Mouse (Mus musculus): Measurements from ENCODE around the gene Spon1. TPM values are rescaled to one million over a fixed set of nuclear protein-coding genes. Genes with fewer than 3 reads are reported as not detected.

The Spon1 gene
- polyA plus RNA-seq, 1 experiment from 2014 or later, result 72.9 TPM

DNA sequence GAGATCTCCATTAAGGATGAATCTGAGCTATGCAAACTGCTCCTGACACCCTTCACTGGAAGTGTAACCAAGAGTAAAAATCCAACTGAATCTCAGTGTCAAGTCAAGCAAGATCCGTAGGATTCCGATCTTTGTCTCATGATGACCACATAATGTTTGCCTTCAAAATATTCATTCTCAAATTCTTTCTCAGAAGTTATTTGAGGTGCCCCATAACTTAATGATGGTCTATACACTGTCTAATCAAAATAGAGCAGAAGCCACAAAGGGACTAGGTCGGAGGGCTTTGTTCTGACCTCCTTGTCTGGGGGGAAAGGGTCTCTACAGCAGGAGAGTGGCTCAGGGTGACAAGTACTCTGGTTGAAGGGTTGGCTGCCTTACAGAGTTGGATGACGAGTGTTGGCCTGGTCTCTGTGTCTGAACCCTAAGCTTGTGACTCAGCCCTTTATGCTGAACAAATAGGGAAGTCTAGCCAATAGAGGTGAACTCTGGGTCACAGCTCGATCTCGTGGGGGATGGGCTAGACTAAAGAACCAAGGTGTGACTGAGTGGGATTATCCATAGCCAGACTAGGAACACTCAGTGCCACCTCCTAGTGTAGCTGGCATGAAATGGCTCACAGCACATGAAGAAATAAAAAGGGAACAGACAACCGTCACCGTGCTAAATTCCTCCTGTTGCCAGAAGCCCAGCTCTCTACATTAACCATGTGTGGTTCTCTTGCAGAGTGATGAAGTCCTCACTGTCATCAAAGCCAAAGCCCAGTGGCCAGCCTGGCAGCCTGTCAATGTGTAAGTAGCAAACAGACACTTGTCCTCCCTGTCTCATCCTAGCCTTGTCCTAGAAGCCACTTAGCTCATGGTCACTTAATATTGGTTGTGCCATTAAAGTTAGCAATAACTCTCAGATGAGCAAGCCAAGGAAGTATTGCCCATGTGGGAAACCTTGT lies 250.5 kb downstream of the Spon1 start:
- H3K4me2 ChIP-seq, result no peak overlapping the region
- no peak for ATAC-seq (ENCODE audit: extremely low read depth, insufficient number of reproducible peaks, low FRiP score, low TSS enrichment)
- WGBS, result 63% methylated on average over 8 of the region's 8 CpGs
- H3K4me3 ChIP-seq, result no peak overlapping the region
- peaks cover 27% of the 10 kb centered on the region for H3K4me1 ChIP-seq
- H3K27me3 ChIP-seq (replicated peaks), result no peaks in the 10 kb centered on the region
- no peaks in the 10 kb centered on the region for H3K36me3 ChIP-seq
- no peaks in the 10 kb centered on the region for H3K9me3 ChIP-seq
- H3K27ac ChIP-seq (replicated peaks), result no peak overlapping the region
- no peak overlapping the region for H3K9ac ChIP-seq

DNA sequence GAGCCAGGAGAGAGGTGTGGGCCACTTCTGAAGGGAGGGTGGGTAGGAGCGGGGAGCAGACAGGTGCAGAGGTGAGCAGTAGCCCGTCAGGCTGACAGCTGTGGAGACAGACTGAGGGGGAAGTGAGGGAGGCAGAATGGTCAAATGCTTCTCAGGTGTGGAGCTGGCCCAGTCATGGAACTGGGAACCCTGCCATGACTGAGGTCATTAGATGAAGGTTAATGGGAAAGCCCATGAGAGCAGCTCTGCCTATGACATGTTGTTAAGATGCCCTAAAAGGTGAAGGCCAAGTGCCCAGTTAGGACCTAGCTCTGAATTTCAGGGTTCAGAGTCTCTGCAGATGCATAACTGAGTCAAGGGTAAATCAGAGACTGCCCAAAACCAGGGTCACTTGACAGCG lies 253.1 kb downstream of the Spon1 start:
- Histone ChIP-seq H3K9me3 (no peaks in the 10 kb centered on the region), H3K4me3 (no peak overlapping the region), H3K9ac (no peak overlapping the region), H3K27me3 (replicated peaks) (no peaks in the 10 kb centered on the region), H3K27ac (replicated peaks) (no peak overlapping the region), H3K36me3 (no peaks in the 10 kb centered on the region), H3K4me2 (no peak overlapping the region), H3K4me1 (peaks cover 27% of the 10 kb centered on the region)
- ATAC-seq (ENCODE audit: extremely low read depth, insufficient number of reproducible peaks, low FRiP score, low TSS enrichment), result no peak
- WGBS, result 69% methylated on average over 3 of the region's 3 CpGs

DNA sequence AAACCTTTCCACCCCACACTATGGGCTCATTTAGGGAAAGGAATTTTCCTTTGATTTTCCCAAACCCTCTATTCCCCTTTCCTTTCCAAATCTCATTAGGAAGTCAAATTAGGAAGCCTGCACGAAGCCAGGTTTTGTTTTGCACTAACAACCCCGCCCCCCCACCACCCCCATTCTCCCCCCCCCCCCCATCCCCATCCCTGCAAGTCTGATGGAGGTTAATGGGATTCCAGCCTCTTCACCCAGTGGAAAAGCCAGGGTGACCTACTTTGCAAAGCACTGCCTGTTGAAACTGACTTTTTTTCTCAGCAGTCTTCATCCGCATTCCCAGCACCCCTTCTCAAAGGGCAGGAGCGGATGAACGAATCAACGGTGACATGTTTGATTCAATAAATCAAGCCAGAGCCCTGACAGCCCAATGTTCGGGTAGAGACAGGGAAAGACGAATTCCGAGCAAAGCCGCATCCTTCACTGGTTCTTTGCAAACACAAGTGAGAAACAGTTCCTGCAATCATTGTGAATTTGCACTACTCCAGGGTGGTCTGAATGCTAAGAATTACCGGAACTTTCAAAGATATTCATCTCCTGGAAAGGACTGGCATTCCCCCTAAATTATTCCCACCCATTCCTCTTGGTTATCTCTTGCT lies 254.4 kb downstream of the Spon1 start:
- WGBS, result 12% methylated on average over 11 of the region's 11 CpGs
- Histone ChIP-seq H3K27ac (replicated peaks) (peak overlapping the region; percentile 42), H3K27me3 (replicated peaks) (no peaks in the 10 kb centered on the region), H3K9me3 (no peaks in the 10 kb centered on the region), H3K36me3 (peaks cover 7% of the 10 kb centered on the region; the same call in 1 of the 2 replicates), H3K4me2 (peak overlapping the region; percentile 79), H3K9ac (peak overlapping the region; percentile 80), H3K4me3 (peak overlapping the region; percentile 62), H3K4me1 (peaks cover 27% of the 10 kb centered on the region)
- ATAC-seq (ENCODE audit: extremely low read depth, insufficient number of reproducible peaks, low FRiP score, low TSS enrichment), result no peak

DNA sequence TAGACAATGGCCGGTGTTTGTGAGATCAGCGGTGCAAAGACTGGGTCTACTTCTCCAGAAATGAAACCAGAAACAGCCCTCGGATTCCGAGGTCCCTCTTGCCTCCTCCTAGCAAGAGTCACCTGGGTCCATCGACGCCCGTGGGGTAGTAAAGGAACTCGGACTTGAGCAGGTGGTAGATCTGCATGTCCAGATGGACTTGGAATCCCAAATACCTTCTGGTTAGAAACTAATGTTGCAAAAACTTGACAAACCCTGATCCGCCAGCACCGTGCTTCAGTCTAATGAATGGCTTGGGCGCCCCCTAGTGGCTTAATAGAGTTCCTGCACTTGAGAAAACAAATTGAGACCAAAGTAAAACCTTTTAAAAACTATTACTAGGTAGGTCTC lies 254.9 kb downstream of the Spon1 start:
- H3K9me3 ChIP-seq, result no peaks in the 10 kb centered on the region
- peak overlapping the region; percentile 62 for H3K4me3 ChIP-seq
- peaks cover 11% of the 10 kb centered on the region; the same call in 1 of the 2 replicates for H3K36me3 ChIP-seq
- peak overlapping the region; percentile 42; the same call in 1 of the 2 replicates for H3K27ac ChIP-seq (replicated peaks)
- ATAC-seq (ENCODE audit: extremely low read depth, insufficient number of reproducible peaks, low FRiP score, low TSS enrichment), result no peak
- H3K9ac ChIP-seq, result peak overlapping the region; percentile 80
- peaks cover 22% of the 10 kb centered on the region for H3K4me1 ChIP-seq
- WGBS, result 1% methylated on average over 11 of the region's 11 CpGs
- peak overlapping the region; percentile 79 for H3K4me2 ChIP-seq
- no peaks in the 10 kb centered on the region for H3K27me3 ChIP-seq (replicated peaks)

DNA sequence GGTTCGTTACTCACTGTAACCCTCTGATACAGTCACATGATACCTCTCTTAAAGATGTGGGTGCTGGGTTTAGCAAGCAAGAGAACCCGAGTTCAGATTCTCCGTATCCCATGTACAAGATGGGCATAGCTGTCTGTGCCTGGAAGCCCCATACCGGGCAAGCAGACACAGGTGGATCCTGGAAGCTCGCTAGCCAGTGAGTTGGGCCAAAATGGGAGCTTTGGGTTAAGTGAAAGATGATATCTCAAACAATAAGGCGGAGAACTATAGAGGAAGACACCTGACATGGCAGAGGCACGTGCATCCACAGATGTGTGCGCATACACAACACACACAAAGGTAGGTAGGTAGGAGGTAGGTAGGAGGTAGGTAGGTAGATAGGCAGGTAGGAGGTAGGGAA lies 261.1 kb downstream of the Spon1 start:
- H3K27ac ChIP-seq (replicated peaks), result no peak overlapping the region
- H3K27me3 ChIP-seq (replicated peaks), result no peaks in the 10 kb centered on the region
- H3K4me1 ChIP-seq, result no peaks in the 10 kb centered on the region
- 87% methylated on average over 8 of the region's 8 CpGs for WGBS
- no peak overlapping the region for H3K4me3 ChIP-seq
- H3K9me3 ChIP-seq, result no peaks in the 10 kb centered on the region
- H3K36me3 ChIP-seq, result peaks cover 41% of the 10 kb centered on the region
- ATAC-seq (ENCODE audit: extremely low read depth, insufficient number of reproducible peaks, low FRiP score, low TSS enrichment), result no peak
- H3K9ac ChIP-seq, result no peak overlapping the region
- H3K4me2 ChIP-seq, result no peak overlapping the region

DNA sequence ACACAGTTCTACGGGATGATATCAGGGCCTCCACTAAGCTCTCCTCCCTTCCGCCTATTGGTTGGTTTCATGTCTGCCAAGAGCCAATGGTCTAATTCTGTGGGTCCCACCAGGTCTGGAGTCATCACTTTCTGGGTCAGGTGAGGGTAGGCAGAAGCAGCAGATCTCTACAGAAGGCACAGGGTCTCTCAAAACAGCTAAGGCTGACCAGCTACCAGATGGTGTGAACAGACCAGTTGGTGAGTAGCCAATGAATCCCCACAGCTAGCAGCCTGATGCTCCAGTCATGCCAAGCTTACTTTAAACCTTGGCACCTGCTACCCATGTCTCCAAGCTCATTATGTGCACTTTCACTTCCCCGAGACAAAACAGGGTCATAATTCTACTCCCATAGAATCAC lies 261.6 kb downstream of the Spon1 start:
- no peak overlapping the region for H3K4me2 ChIP-seq
- no peak overlapping the region for H3K27ac ChIP-seq (replicated peaks)
- H3K9me3 ChIP-seq, result no peaks in the 10 kb centered on the region
- H3K36me3 ChIP-seq, result peaks cover 46% of the 10 kb centered on the region
- ATAC-seq (ENCODE audit: extremely low read depth, insufficient number of reproducible peaks, low FRiP score, low TSS enrichment), result no peak
- 83% methylated on average over 3 of the region's 3 CpGs for WGBS
- no peaks in the 10 kb centered on the region for H3K27me3 ChIP-seq (replicated peaks)
- H3K4me3 ChIP-seq, result no peak overlapping the region
- no peaks in the 10 kb centered on the region for H3K4me1 ChIP-seq
- no peak overlapping the region for H3K9ac ChIP-seq

DNA sequence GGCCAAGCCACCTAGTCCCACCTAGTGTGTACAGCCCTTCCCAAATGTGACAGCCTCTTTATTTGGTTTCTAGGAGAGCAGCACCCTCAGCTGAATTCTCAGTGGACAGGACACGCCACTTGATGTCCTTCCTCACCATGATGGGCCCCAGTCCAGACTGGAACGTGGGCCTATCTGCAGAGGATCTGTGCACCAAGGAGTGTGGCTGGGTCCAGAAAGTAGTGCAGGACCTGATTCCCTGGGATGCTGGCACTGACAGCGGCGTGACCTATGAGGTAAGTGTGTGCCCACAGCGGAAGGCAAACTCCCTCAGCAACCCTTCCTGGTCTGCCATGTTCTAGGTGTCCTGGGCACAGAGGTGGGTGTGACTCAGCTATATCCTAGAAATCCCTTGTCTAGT lies 263.0 kb downstream of the Spon1 start:
- Histone ChIP-seq H3K4me1 (no peaks in the 10 kb centered on the region), H3K9ac (no peak overlapping the region), H3K9me3 (no peaks in the 10 kb centered on the region), H3K27ac (replicated peaks) (no peak overlapping the region), H3K4me2 (no peak overlapping the region), H3K4me3 (no peak overlapping the region), H3K36me3 (peaks cover 60% of the 10 kb centered on the region), H3K27me3 (replicated peaks) (no peaks in the 10 kb centered on the region)
- WGBS, result 82% methylated on average over 5 of the region's 5 CpGs
- no peak for ATAC-seq (ENCODE audit: extremely low read depth, insufficient number of reproducible peaks, low FRiP score, low TSS enrichment)

DNA sequence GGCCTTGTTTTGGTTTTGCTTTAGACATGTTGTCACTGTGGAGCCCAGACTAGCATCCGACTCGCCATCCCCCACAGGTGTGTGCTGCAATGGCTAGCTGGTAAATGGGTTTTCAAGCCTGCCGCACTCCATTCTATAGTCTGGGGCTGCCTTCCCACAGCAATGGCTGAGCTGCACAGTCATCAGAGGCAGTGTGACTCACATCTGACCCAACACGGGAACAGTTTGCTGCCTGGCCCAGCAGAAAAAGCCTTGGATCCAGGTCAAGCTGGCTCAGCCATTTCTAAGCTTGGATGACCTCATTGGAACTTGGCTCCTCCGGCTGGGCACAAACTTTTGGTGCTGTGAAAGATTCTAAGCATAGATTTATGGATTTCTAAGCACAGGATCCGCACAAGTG lies 263.8 kb downstream of the Spon1 start:
- Histone ChIP-seq H3K9me3 (no peaks in the 10 kb centered on the region), H3K9ac (no peak overlapping the region), H3K4me2 (no peak overlapping the region), H3K36me3 (peaks cover 65% of the 10 kb centered on the region), H3K27me3 (replicated peaks) (no peaks in the 10 kb centered on the region), H3K4me1 (no peaks in the 10 kb centered on the region), H3K4me3 (no peak overlapping the region), H3K27ac (replicated peaks) (no peak overlapping the region)
- no peak for ATAC-seq (ENCODE audit: extremely low read depth, insufficient number of reproducible peaks, low FRiP score, low TSS enrichment)
- WGBS, result 69% methylated on average over 6 of the region's 6 CpGs

DNA sequence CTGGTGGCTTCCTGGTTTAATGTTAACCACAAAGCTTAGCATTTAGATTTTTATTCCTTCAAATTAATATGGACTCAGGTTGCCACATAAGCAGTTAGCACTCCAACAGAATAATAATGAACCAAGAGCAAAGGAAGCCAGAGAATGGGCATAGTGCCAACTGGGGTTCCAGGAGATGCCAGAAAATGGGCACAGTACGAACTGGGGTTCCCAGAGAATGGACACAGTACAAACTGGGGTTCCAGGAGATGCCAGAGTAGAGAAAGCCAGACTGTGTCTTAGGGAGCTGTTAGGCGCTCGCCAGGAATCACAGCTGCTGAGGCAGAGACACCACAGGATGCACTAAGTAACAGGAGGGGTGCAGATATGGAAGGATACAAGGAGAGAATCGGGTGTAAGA lies 271.4 kb downstream of the Spon1 start:
- H3K4me1 ChIP-seq, result peaks cover 24% of the 10 kb centered on the region
- H3K9ac ChIP-seq, result no peak overlapping the region
- H3K36me3 ChIP-seq, result peaks cover 91% of the 10 kb centered on the region
- 84% methylated on average over 4 of the region's 4 CpGs for WGBS
- no peak overlapping the region for H3K4me2 ChIP-seq
- H3K27ac ChIP-seq (replicated peaks), result no peak overlapping the region
- H3K27me3 ChIP-seq (replicated peaks), result no peaks in the 10 kb centered on the region
- no peak overlapping the region for H3K4me3 ChIP-seq
- no peaks in the 10 kb centered on the region for H3K9me3 ChIP-seq
- no peak for ATAC-seq (ENCODE audit: extremely low read depth, insufficient number of reproducible peaks, low FRiP score, low TSS enrichment)

DNA sequence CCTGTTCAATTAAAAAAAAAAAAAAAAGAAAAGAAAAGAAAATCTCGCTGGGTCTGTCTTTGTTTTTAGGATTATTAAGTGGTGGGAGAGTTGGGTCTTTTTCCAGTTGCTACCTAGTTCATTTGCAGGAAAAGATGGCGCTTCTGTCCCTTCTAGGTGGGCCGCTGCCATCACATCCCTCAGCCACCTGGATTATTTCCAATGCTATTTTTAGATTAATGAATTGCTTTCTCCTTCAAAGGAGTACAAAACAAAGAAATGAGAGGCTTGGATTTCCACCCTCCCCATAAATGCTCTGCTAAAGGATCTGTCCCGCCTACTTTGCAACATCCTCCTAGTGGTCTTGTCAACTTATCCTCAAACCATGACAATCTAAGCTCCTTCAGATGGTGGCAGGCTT lies 275.6 kb downstream of the Spon1 start:
- Histone ChIP-seq H3K4me1 (peaks cover 60% of the 10 kb centered on the region), H3K9me3 (no peaks in the 10 kb centered on the region), H3K27me3 (replicated peaks) (no peaks in the 10 kb centered on the region), H3K36me3 (peaks cover 64% of the 10 kb centered on the region), H3K9ac (no peak overlapping the region), H3K4me2 (no peak overlapping the region), H3K4me3 (no peak overlapping the region), H3K27ac (replicated peaks) (0 out of 2 replicates have a peak overlapping the region, but pooled peaks have one; percentile 8)
- WGBS, result 71% methylated on average over 4 of the region's 4 CpGs
- ATAC-seq (ENCODE audit: extremely low read depth, insufficient number of reproducible peaks, low FRiP score, low TSS enrichment), result no peak

DNA sequence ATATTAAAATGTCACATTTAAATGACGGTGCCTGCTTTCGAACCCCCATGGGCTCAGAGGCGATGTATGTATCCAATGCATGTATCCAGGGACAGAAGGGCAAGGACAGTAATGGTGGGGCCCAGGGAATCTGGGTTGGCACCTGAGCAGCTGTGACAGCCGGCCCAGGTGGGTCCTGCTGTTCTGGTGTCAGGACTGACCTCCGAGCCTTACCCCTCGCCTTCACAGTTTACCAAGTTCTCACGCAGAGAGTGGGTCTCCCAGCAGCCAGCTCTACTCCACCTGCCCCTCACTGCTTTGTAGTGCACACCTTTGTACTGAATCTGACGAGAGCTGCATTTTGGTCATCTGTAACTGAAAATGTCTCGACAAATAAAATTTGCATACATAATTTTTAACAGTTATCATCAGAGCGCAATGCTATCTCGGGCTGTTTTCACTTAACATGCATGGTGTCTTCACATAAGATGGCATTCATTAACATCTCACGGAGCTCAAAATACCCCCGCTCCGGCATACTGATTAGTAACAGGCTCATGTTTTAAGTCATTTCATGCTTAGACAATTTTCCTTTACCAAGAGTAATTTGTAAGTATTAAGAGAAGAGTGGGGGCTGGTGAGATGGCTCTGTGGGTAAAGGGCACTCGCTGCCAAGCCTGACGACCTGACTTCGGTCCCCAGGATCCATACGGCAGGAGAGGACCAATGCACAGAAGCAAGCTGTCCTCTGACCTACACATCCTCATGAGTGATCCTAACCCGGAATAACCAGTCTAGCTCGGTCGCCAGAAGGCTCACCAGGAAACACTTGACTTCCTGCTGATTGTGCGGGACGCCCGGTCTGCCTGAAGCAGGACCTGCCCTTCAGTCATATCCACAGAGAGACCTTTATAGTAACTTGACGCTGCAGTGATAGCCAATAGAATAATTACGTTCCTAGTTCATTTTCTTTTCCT lies 277.5 kb downstream of the Spon1 start:
- Histone ChIP-seq H3K36me3 (peaks cover 62% of the 10 kb centered on the region), H3K4me2 (no peak overlapping the region; the same call in 1 of the 2 replicates), H3K4me3 (no peak overlapping the region), H3K9me3 (no peaks in the 10 kb centered on the region), H3K27me3 (replicated peaks) (no peaks in the 10 kb centered on the region), H3K27ac (replicated peaks) (peak overlapping the region; percentile 32; the same call in 1 of the 2 replicates), H3K9ac (no peak overlapping the region), H3K4me1 (peaks cover 63% of the 10 kb centered on the region)
- WGBS, result 66% methylated on average over 26 of the region's 26 CpGs
- ATAC-seq (ENCODE audit: extremely low read depth, insufficient number of reproducible peaks, low FRiP score, low TSS enrichment), result no peak
